In the genomic region with DNA sequence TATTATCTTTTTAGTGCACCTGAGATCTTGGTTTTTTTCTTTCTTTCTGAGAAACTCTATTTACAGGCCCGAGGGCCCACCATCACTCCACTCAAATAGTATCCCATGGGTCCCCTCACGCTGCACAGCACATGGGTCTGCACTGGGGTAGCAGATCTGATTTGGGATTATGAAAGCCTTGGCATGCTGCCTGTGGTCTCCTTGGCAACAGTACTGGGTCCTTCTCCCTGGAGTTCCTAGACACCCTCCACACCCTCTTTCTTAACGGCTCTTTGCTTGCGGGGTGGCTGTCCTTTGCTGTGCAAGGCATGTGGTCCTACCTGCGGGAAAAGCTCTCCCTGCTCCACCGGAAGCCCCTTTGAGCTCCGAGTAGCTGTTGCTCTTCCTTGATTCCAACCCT, we compare ENCODE assay signal across 8 mouse cellular contexts. TPM values are rescaled to one million over a fixed set of nuclear protein-coding genes. Genes with fewer than 3 reads are reported as not detected.
DNase-seq lines count a peak whose midpoint lies in the region; ATAC-seq and TF ChIP-seq lines count a peak whose summit lies in the region.

No protein-coding gene starts in this region.

- 44% methylated on average over 7 of the region's 7 CpGs for WGBS in liver, postnatal 0 days (ENCODE audit: insufficient replicate concordance)
- 83% methylated on average over 7 of the region's 7 CpGs for WGBS in thymus, adult 2 months

- H3K4me2 ChIP-seq in liver, postnatal 0 days (ENCODE audit: low read depth, low read length): peak overlapping the region; percentile 48; the same call in 1 of the 2 replicates

- DNase-seq in adrenal gland, adult 2 months: peak; percentile 54
- DNase-seq in adrenal gland, adult 18-20 months (ENCODE audit: low spot score in 2 of 2): no peak
- DNase-seq in liver, postnatal 0 days: no peak
- no peak for DNase-seq in liver
- DNase-seq in heart, postnatal 36 days: peak; percentile 15 to 24
- DNase-seq in thymus, adult 2 months: no peak
- DNase-seq in thymus, postnatal 36 days: no peak

- no peak overlapping the region for H3K4me3 ChIP-seq in liver, postnatal 0 days (ENCODE audit: low read depth, low read length)
- H3K4me3 ChIP-seq in thymus, adult 2 months (ENCODE audit: control insufficient read depth, insufficient read depth, low read length): no peak overlapping the region

- no peaks in the 10 kb centered on the region for H3K27me3 ChIP-seq in liver, postnatal 0 days (ENCODE audit: insufficient read depth, low read length)
- no peaks in the 10 kb centered on the region for H3K27me3 ChIP-seq in thymus, adult 2 months (ENCODE audit: control insufficient read depth, insufficient read depth, low read length)

- no peak overlapping the region for H3K9ac ChIP-seq in liver, postnatal 0 days (replicated peaks)

- no peak for ATAC-seq in liver, postnatal 0 days
- ATAC-seq in megakaryocyte progenitor cell, adult 5-6 weeks (replicated peaks; ENCODE audit: poor library complexity): peak; percentile 26; the same call in 1 of the 2 replicates

- no peaks in the 10 kb centered on the region for H3K4me1 ChIP-seq in liver, postnatal 0 days (ENCODE audit: insufficient read depth)
- peaks cover 12% of the 10 kb centered on the region for H3K4me1 ChIP-seq in thymus, adult 2 months (replicated peaks; ENCODE audit: control insufficient read depth, insufficient read depth, low read length)

- H3K36me3 ChIP-seq in liver, postnatal 0 days (replicated peaks; ENCODE audit: insufficient read depth, low read length): no peaks in the 10 kb centered on the region
- no peaks in the 10 kb centered on the region for H3K36me3 ChIP-seq in thymus, adult 2 months (ENCODE audit: control insufficient read depth, insufficient read depth, low read length)

- TF ChIP-seq EP300 in liver, postnatal 0 days (IDR thresholded peaks at IDR 0.05; ENCODE audit: low read depth): no peak

- TF ChIP-seq POLR2A in thymus, adult 2 months (IDR thresholded peaks at IDR 0.05; ENCODE audit: control insufficient read depth, extremely low read depth, insufficient read depth, low read length, poor library complexity): no peak

- intact Hi-C loops in heart, postnatal 36 days (cut with DNase I): no loop called here

- H3K9me3 ChIP-seq in liver, postnatal 0 days (ENCODE audit: low read length): no peaks in the 10 kb centered on the region

- no peak overlapping the region for H3K27ac ChIP-seq in liver, postnatal 0 days (ENCODE audit: low read depth)
- H3K27ac ChIP-seq in thymus, adult 2 months (ENCODE audit: control insufficient read depth, insufficient read depth, low read length): no peak overlapping the region

- no peak for TF ChIP-seq CTCF in liver, postnatal 0 days (IDR thresholded peaks at IDR 0.05; ENCODE audit: low read depth)
- TF ChIP-seq CTCF in thymus, adult 2 months (IDR thresholded peaks at IDR 0.05; ENCODE audit: borderline replicate concordance, control insufficient read depth, extremely low read depth, insufficient read depth, low read length, poor library complexity): no peak

RNA-seq across cellular contexts. Expression of a gene that starts 14.1 kb away (rescaled TPM):
- 10 to 100 TPM; 35.8 to 36.2 TPM for total RNA-seq in adrenal gland, adult 2 months (2021)
- polyA plus RNA-seq in adrenal gland, adult 2 months (2012; rRNA removed): 6.7 TPM in 2 replicates
- 10 to 100 TPM; 33.6 to 42.4 TPM for total RNA-seq in adrenal gland, adult 18-20 months (2021)
- polyA plus RNA-seq in liver, postnatal 0 days (2015; fragmentation: Nextera tagmentation; extraction: Ambion mirVana): 2.3 and 2.6 TPM in 2 replicates
- 10 to 100 TPM; 35.5 to 40.9 TPM for total RNA-seq in heart, postnatal 36 days (2021)
- total RNA-seq in megakaryocyte progenitor cell, adult 5-6 weeks (2015): 13.9 and 15.3 TPM in 2 replicates
- total RNA-seq in megakaryocyte progenitor cell, adult 5-6 weeks (2017): 13.3 and 15.1 TPM in 2 replicates
- polyA plus RNA-seq in thymus, adult 2 months (2012; rRNA removed): 15.0 and 17.6 TPM in 2 replicates

Comparison
In these comparisons a context has a peak if more than half of its experiments do, and no peak if none do; other contexts are left out.
1. DNase-seq: peak in adrenal gland, adult 2 months (single experiment) and heart, postnatal 36 days (2 of 2); none in adrenal gland, adult 18-20 months (0 of 2), liver, postnatal 0 days (single experiment), liver (single experiment), thymus, adult 2 months (single experiment) and thymus, postnatal 36 days (0 of 2).